Mouse (Mus musculus) ES-E14 (cell line): ENCODE measurements at regions not wholly inside any gene's neighbourhood (a gene's known extent, or its start where the extent isn't known, plus 50 kb on each side); places are given as distances from the start of the nearest gene placed in this dataset.

Experiments
- DNase-seq: peaks from one replicate; pipeline ENCODE4 v3.0.0-alpha.2; 2013; ENCODE audit warnings: low read depth, low spot score
- H3K27ac ChIP-seq: 2 replicates; pipeline ENCODE4 v1.5.1; 2012; ENCODE audit warnings: low read depth, mild to moderate bottlenecking, low read length, moderate library complexity, mixed read lengths; ENCODE audit not compliant: poor library complexity, insufficient read depth, severe bottlenecking
- H3K36me3 ChIP-seq: 2 replicates; pipeline ENCODE4 v1.6.1; 2012; ENCODE audit warnings: mild to moderate bottlenecking, low read length, moderate library complexity, mixed read lengths; ENCODE audit not compliant: control insufficient read depth, poor library complexity, insufficient read depth, severe bottlenecking
- H3K4me1 ChIP-seq, 2 experiments: fragments of 150-350 bp in 1 of 2; sonication (generic) in 1 of 2; 2 replicates each; pipeline ENCODE4 v1.6.1; 2012; ENCODE audit warnings: low read length in 2 of 2, mild to moderate bottlenecking in 1 of 2, mixed read lengths in 1 of 2; ENCODE audit not compliant: control insufficient read depth in 2 of 2, insufficient read depth in 2 of 2, poor library complexity in 1 of 2
- H3K4me3 ChIP-seq, 2 experiments: fragments of 150-350 bp in 1 of 2; sonication (generic) in 1 of 2; 2 replicates each; pipeline ENCODE4 v1.5.1; 2012; ENCODE audit warnings: low read length in 2 of 2, low read depth in 1 of 2, mild to moderate bottlenecking in 1 of 2, mixed read lengths in 1 of 2; ENCODE audit not compliant: insufficient read depth in 1 of 2, poor library complexity in 1 of 2, severe bottlenecking in 1 of 2
- H3K9ac ChIP-seq: 2 replicates; pipeline ENCODE4 v1.6.1; 2012; ENCODE audit warnings: low read depth, mild to moderate bottlenecking, low read length, mixed read lengths; ENCODE audit not compliant: poor library complexity, insufficient read depth, severe bottlenecking
- H3K9me3 ChIP-seq: fragments of 150-350 bp; sonication (generic); 2 replicates; pipeline ENCODE4 v1.6.1; 2012; ENCODE audit warnings: low read depth, mild to moderate bottlenecking, low read length; ENCODE audit not compliant: control insufficient read depth, insufficient read depth
- CHD2 ChIP-seq: IDR thresholded peaks from 2 replicates; pipeline ENCODE4 v1.6.1; 2014; ENCODE audit warnings: mild to moderate bottlenecking, low read depth, low read length, inconsistent platforms
- HCFC1 ChIP-seq: IDR thresholded peaks from 2 replicates; pipeline ENCODE4 v1.6.1; 2012; ENCODE audit warnings: low read length, inconsistent platforms, borderline replicate concordance; ENCODE audit not compliant: insufficient read depth
- MAFK ChIP-seq: IDR thresholded peaks from 2 replicates; pipeline ENCODE4 v1.6.1; 2014; ENCODE audit warnings: mild to moderate bottlenecking, low read depth, low read length, inconsistent platforms; ENCODE audit not compliant: insufficient read depth
- ZC3H11A ChIP-seq: IDR thresholded peaks from 2 replicates; pipeline ENCODE4 v1.6.1; 2012; ENCODE audit warnings: low read depth, mild to moderate bottlenecking, inconsistent platforms, low read length, borderline replicate concordance
- ZNF384 ChIP-seq: IDR thresholded peaks from 2 replicates; pipeline ENCODE4 v1.6.1; 2012; ENCODE audit warnings: low read depth, low read length, inconsistent platforms
- in situ Hi-C, 2 experiments: fragments of 600-800 bp; cut with MboI; formaldehyde crosslinking; loops; one replicate each; pipeline ENCODE4 v1.15.1; 2025; ENCODE audit warnings: low sequenced_read_pairs in 2 of 2, inconsistent platforms in 1 of 2; ENCODE audit not compliant: unreplicated experiment in 2 of 2

GRCm38 (mm10) chr4:22300206-22300605 lies 57.1 kb upstream of the Fbxl4 start:
- H3K36me3 ChIP-seq: no peaks in the 10 kb centered on the region
- H3K4me1 ChIP-seq: no peaks in the 10 kb centered on the region
- no peak overlapping the region for H3K9ac ChIP-seq
- H3K9me3 ChIP-seq: no peaks in the 10 kb centered on the region
- DNase-seq: no peak
- no peak overlapping the region for H3K4me3 ChIP-seq
- H3K27ac ChIP-seq: no peak overlapping the region
- TF ChIP-seq HCFC1: no peak
- TF ChIP-seq ZC3H11A: no peak
- no peak for TF ChIP-seq MAFK
- TF ChIP-seq CHD2: no peak
- TF ChIP-seq ZNF384: no peak
- in situ Hi-C loops: no loop called here

- TF ChIP-seq ZC3H11A (no peak), ZNF384 (no peak), MAFK (no peak), HCFC1 (no peak), CHD2 (no peak)
- no peaks in the 10 kb centered on the region for H3K4me1 ChIP-seq
- H3K9ac ChIP-seq: no peak overlapping the region
- H3K36me3 ChIP-seq: no peaks in the 10 kb centered on the region
- in situ Hi-C loops: no loop called here
- H3K4me3 ChIP-seq: no peak overlapping the region
- H3K9me3 ChIP-seq: no peaks in the 10 kb centered on the region
- DNase-seq: no peak
- no peak overlapping the region for H3K27ac ChIP-seq
Measured at GRCm38 (mm10) chr4:22301148-22301942, 56.0 kb upstream of the Fbxl4 start.

GRCm38 (mm10) chr4:22301943-22302215 lies 55.5 kb upstream of the Fbxl4 start:
- in situ Hi-C loops: no loop called here
- H3K9me3 ChIP-seq: no peaks in the 10 kb centered on the region
- TF ChIP-seq MAFK (no peak), ZNF384 (no peak), CHD2 (no peak), HCFC1 (no peak), ZC3H11A (no peak)

GRCm38 (mm10) chr4:22302262-22302661 lies 55.1 kb upstream of the Fbxl4 start:
- in situ Hi-C loops: no loop called here
- Histone ChIP-seq H3K36me3 (no peaks in the 10 kb centered on the region), H3K27ac (no peak overlapping the region), H3K9me3 (no peaks in the 10 kb centered on the region), H3K9ac (no peak overlapping the region), H3K4me3 (no peak overlapping the region), H3K4me1 (no peaks in the 10 kb centered on the region)
- DNase-seq: no peak
- TF ChIP-seq CHD2 (no peak), ZNF384 (no peak)

More at GRCm38 (mm10) chr4:22301943-22302215, 55.5 kb upstream of the Fbxl4 start:
- H3K27ac ChIP-seq: no peak overlapping the region
- no peak overlapping the region for H3K4me3 ChIP-seq
- DNase-seq: no peak
- H3K4me1 ChIP-seq: no peaks in the 10 kb centered on the region
- no peaks in the 10 kb centered on the region for H3K36me3 ChIP-seq
- H3K9ac ChIP-seq: no peak overlapping the region
